Mouse (Mus musculus) stomach, postnatal 0 days (tissue): ENCODE measurements at regions not wholly inside any gene's neighbourhood (a gene's known extent, or its start where the extent isn't known, plus 50 kb on each side); places are given as distances from the start of the nearest gene placed in this dataset.

Source experiments
- CTCF ChIP-seq: IDR thresholded peaks from 2 replicates; pipeline ENCODE4 v1.5.1; 2016; ENCODE audit warnings: antibody characterized with exemption, low read depth, mild to moderate bottlenecking, moderate library complexity
- EP300 ChIP-seq: optimal IDR thresholded peaks from 2 replicates; pipeline ENCODE3; 2016; ENCODE audit warnings: antibody characterized with exemption

GRCm38 (mm10) chr14:47909129-47909528 lies 211.5 kb upstream of the Peli2 start:
- TF ChIP-seq CTCF (no peak), EP300 (no peak)
